Mouse (Mus musculus) lung, embryonic 16.5 days (tissue): ENCODE measurements at regions not wholly inside any gene's neighbourhood (a gene's known extent, or its start where the extent isn't known, plus 50 kb on each side); places are given as distances from the start of the nearest gene placed in this dataset.

Source experiments
- ATAC-seq: fragments of 200-750 bp; cut with Nextera tagmentation; 2 replicates; pipeline ENCODE4 v1.8.0; 2017; ENCODE audit warnings: low read depth, mild to moderate bottlenecking, moderate library complexity
- H3K27ac ChIP-seq: fragments of 300-500 bp; sonication (generic); 2 replicates; pipeline ENCODE4 v1.5.1; 2014; ENCODE audit warnings: mild to moderate bottlenecking, control low read depth, low read length
- H3K27me3 ChIP-seq: fragments of 300-500 bp; sonication (generic); 2 replicates; pipeline ENCODE4 v1.6.1; 2014; ENCODE audit warnings: low read depth, low read length, mixed read lengths; ENCODE audit not compliant: control insufficient read depth, insufficient read depth
- H3K36me3 ChIP-seq: fragments of 300-500 bp; sonication (generic); 2 replicates; pipeline ENCODE4 v1.6.1; 2014; ENCODE audit warnings: low read length; ENCODE audit not compliant: control insufficient read depth, insufficient read depth
- H3K4me1 ChIP-seq: fragments of 300-500 bp; sonication (generic); replicated peaks from 2 replicates; pipeline ENCODE4 v1.6.1; 2014; ENCODE audit warnings: low read length, mixed read lengths; ENCODE audit not compliant: control insufficient read depth, insufficient read depth
- H3K4me2 ChIP-seq: fragments of 300-500 bp; sonication (generic); 2 replicates; pipeline ENCODE4 v1.6.1; 2014; ENCODE audit warnings: low read depth, low read length, control low read depth
- H3K4me3 ChIP-seq: fragments of 300-500 bp; sonication (generic); 2 replicates; pipeline ENCODE4 v1.5.1; 2014; ENCODE audit warnings: mild to moderate bottlenecking, low read length, control low read depth
- H3K9ac ChIP-seq: fragments of 300-500 bp; sonication (generic); 2 replicates; pipeline ENCODE4 v1.6.1; 2014; ENCODE audit warnings: low read length, control low read depth
- H3K9me3 ChIP-seq: fragments of 300-500 bp; sonication (generic); 2 replicates; pipeline ENCODE4 v1.6.1; 2016; ENCODE audit warnings: low read length; ENCODE audit not compliant: control insufficient read depth
- WGBS: fragments of 180-500 bp; shearing (Covaris S2); extraction: QIAGEN DNeasy Blood & Tissue Kit; methylation state at CpG from one replicate; pipeline ENCODE4 v1.1.7; 2014; 5-methylcytosine and 5-hydroxymethylcytosine counted together

DNA sequence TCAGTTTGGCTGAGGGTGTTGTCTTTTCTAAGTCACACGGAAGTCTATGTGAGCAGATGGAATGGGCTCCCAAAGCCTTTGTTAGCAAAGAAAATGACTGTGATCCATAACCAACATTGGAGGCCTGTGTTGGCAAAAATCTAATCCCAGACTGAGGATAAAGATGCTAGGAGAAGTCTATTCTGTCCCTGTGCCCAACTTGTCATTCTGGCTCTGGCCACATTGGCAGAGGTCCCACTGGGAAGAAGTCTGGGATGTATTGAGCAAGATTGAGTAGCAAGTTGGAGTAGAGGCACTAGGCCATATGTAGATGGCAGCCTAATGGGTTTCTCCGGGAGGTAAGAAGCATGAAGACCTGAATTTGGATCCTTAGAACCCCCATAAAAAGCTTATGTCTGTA, 54.1 kb downstream of the Nog start:
- 85% methylated on average over 2 of the region's 2 CpGs for WGBS
- Histone ChIP-seq H3K4me3 (no peak overlapping the region), H3K4me1 (no peaks in the 10 kb centered on the region), H3K9me3 (peaks cover 2% of the 10 kb centered on the region; the same call in 1 of the 2 replicates), H3K36me3 (no peaks in the 10 kb centered on the region), H3K9ac (no peak overlapping the region), H3K27me3 (no peaks in the 10 kb centered on the region), H3K27ac (no peak overlapping the region), H3K4me2 (no peak overlapping the region)
- ATAC-seq, result no peak

DNA sequence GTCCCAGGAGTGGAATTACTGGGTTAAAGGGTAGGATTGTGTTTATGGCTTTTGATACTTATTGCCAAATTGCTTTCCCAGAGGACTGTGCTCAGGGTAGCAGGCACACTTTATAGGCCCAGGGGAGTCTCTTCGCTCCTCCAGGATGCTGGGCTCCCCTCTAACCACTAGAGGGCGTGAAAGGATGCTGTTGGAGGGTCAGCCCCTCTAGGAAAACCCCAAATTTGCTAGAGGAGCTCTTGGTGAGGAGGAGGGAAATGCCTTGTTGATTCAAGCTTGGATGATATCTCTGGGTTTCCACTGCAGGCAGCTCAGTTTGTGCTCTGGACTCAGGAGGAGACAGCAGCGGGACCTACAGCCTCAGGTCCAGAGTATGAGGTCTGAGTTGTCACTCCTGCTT, 58.8 kb downstream of the Nog start:
- no peaks in the 10 kb centered on the region for H3K9me3 ChIP-seq
- H3K4me2 ChIP-seq, result no peak overlapping the region
- 33% methylated on average over 3 of the region's 3 CpGs for WGBS
- H3K4me1 ChIP-seq, result peaks cover 5% of the 10 kb centered on the region; the same call in 1 of the 2 replicates
- H3K4me3 ChIP-seq, result no peak overlapping the region
- H3K9ac ChIP-seq, result no peak overlapping the region
- no peaks in the 10 kb centered on the region for H3K27me3 ChIP-seq
- no peak for ATAC-seq
- no peak overlapping the region for H3K27ac ChIP-seq
- H3K36me3 ChIP-seq, result no peaks in the 10 kb centered on the region

DNA sequence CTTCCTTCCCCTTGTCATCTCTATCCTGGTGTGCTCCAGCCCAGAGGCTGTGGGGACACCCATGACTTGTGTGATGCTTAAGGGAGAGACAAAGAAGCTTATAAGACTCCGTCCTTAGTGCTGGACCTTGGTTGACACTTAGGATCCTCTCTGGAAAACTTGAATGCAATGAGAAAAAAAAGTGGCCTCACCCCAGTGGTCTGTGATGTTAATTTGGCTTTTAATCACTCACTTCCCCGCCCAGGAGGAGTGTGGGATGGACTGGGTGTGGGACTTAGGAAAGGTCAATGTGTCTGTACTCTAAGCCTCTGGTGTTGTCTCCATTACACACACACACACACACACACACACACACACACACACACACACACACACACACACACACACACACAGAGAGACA, 60.0 kb downstream of the Nog start:
- H3K4me1 ChIP-seq, result peaks cover 5% of the 10 kb centered on the region; the same call in 1 of the 2 replicates
- no peak overlapping the region for H3K27ac ChIP-seq
- 67% methylated on average over 2 of the region's 2 CpGs for WGBS
- H3K9ac ChIP-seq, result no peak overlapping the region
- H3K4me3 ChIP-seq, result no peak overlapping the region
- no peaks in the 10 kb centered on the region for H3K9me3 ChIP-seq
- no peak overlapping the region for H3K4me2 ChIP-seq
- no peak for ATAC-seq
- H3K36me3 ChIP-seq, result no peaks in the 10 kb centered on the region
- no peaks in the 10 kb centered on the region for H3K27me3 ChIP-seq

DNA sequence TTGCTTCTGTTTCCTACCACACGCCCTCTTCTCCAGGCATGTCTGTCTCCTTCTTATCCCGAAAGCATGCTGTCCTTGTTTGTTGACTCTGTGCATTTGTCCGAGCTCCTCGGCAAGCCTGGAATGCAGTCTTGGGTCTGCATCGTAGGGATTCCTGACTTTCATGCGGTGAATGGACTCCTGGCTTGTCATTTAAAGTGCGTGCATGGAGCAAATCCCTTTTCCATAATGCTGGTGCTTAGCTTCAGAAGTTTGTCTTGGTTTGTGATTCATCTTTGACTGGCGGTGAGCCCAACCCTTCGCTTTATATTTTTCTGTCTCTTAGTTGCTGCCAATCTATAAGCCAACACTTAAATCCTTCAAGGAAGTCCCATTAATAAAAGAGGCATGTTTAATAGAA, 62.2 kb downstream of the Nog start:
- H3K9ac ChIP-seq, result no peak overlapping the region
- H3K36me3 ChIP-seq, result no peaks in the 10 kb centered on the region
- 20% methylated on average over 9 of the region's 9 CpGs for WGBS
- H3K4me3 ChIP-seq, result no peak overlapping the region
- no peaks in the 10 kb centered on the region for H3K9me3 ChIP-seq
- H3K27me3 ChIP-seq, result no peaks in the 10 kb centered on the region
- no peak overlapping the region; the same call in 1 of the 2 replicates for H3K4me2 ChIP-seq
- ATAC-seq, result no peak
- no peak overlapping the region for H3K27ac ChIP-seq
- peaks cover 5% of the 10 kb centered on the region; the same call in 1 of the 2 replicates for H3K4me1 ChIP-seq

DNA sequence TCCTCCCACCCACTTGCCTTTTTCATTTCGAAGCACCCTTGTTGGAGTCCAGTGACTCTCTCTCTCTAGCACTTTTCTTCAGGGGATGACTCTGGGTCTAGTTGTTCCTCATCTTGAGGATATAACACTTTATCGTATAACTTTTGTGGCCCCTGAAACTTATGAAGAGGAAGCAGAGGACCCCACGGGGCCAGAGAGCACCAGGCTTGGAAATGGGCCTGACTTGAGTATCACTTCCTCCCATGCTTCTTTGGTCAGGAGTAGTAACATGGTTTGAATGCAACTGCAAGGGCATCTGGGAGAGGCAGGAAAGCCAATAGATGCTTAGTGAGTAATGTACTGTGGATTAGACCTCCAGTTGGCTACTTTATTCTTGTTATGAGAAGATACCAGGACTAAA, 65.2 kb downstream of the Nog start:
- no peak overlapping the region for H3K9ac ChIP-seq
- no peak overlapping the region for H3K4me2 ChIP-seq
- no peak overlapping the region for H3K4me3 ChIP-seq
- ATAC-seq, result no peak
- no peaks in the 10 kb centered on the region for H3K9me3 ChIP-seq
- H3K27ac ChIP-seq, result no peak overlapping the region
- H3K36me3 ChIP-seq, result no peaks in the 10 kb centered on the region
- peaks cover 5% of the 10 kb centered on the region; the same call in 1 of the 2 replicates for H3K4me1 ChIP-seq
- H3K27me3 ChIP-seq, result no peaks in the 10 kb centered on the region
- 88% methylated on average over 3 of the region's 3 CpGs for WGBS

DNA sequence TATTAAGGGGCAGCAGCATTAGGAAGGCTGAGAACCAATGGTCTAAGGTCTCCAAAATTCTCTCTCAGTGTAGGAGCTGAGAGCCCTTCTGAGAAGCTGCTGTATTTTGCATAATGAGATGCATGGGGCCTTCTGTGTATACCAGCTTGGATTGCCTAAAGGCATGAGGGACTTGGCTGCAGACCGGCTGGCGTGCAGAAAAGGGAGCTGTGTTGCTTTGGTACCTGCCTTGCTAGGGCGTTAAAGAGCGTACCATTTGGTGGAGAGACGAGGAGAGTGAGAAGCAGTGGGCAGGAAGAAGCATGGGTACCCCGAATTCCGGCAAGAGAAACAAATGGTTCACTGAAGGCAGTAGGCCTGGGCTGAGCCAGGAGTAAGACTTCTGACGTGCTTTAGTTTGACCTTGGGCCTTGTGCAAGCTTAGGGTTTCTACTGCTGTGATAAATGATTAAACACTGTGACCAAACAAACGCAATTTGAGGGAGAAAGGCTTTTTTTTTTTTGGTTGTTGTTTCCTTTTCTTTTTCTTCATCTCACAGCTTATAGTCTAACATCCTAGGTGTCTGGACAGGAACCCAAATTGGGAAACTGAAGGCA, 69.2 kb downstream of the Nog start:
- H3K9me3 ChIP-seq, result no peaks in the 10 kb centered on the region
- no peak overlapping the region for H3K9ac ChIP-seq
- H3K4me1 ChIP-seq, result no peaks in the 10 kb centered on the region
- no peaks in the 10 kb centered on the region for H3K36me3 ChIP-seq
- no peak overlapping the region for H3K27ac ChIP-seq
- ATAC-seq, result no peak
- no peak overlapping the region for H3K4me3 ChIP-seq
- no peaks in the 10 kb centered on the region for H3K27me3 ChIP-seq
- WGBS, result 59% methylated on average over 9 of the region's 9 CpGs
- H3K4me2 ChIP-seq, result no peak overlapping the region

DNA sequence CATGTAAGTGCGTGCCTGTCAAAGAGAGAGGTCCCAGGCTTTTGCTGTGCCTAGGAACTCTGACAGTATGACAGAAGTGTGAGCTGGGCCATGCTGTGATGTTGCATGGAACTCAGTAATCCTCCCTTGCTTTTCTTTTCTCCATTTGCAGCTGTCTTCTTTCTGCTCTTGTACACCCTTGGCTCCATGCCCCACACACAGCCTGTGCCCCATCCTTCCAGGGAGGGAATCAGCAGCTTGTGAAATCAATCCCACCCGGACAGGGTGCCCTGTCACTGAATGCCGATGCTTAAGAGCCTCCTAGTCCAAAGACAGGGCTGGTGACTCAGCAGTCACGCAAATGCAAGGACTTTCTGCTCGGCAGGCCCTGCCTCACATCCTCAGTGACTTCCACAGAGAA, 72.4 kb downstream of the Nog start:
- Histone ChIP-seq H3K4me3 (no peak overlapping the region), H3K27ac (no peak overlapping the region), H3K36me3 (no peaks in the 10 kb centered on the region), H3K9ac (no peak overlapping the region), H3K4me1 (no peaks in the 10 kb centered on the region), H3K4me2 (no peak overlapping the region), H3K27me3 (no peaks in the 10 kb centered on the region), H3K9me3 (no peaks in the 10 kb centered on the region)
- peak; percentile 79 for ATAC-seq
- WGBS, result 51% methylated on average over 5 of the region's 5 CpGs

DNA sequence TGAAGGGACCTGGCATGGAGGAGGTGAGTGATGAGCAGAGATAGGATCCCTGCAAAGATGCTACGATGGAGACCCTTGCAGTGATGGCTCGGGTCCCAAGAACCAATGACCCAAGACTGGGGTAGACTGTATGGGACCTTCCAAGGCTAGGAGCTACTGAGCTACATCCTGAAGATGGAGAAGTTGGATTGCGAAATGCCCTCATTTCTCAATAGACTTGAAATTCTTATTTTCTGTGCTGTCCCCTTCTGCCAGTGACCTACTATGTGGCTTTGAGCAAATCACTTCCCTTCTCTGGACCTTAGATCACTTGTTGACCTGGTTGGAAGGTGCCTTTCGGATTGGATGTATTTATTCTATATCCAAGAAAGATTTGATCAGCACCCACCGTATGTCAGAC, 88.9 kb downstream of the Nog start:
- Histone ChIP-seq H3K9ac (no peak overlapping the region), H3K27ac (no peak overlapping the region), H3K27me3 (no peaks in the 10 kb centered on the region), H3K36me3 (no peaks in the 10 kb centered on the region), H3K4me1 (no peaks in the 10 kb centered on the region), H3K9me3 (no peaks in the 10 kb centered on the region), H3K4me3 (no peak overlapping the region), H3K4me2 (no peak overlapping the region)
- 77% methylated on average over 5 of the region's 5 CpGs for WGBS
- no peak for ATAC-seq

DNA sequence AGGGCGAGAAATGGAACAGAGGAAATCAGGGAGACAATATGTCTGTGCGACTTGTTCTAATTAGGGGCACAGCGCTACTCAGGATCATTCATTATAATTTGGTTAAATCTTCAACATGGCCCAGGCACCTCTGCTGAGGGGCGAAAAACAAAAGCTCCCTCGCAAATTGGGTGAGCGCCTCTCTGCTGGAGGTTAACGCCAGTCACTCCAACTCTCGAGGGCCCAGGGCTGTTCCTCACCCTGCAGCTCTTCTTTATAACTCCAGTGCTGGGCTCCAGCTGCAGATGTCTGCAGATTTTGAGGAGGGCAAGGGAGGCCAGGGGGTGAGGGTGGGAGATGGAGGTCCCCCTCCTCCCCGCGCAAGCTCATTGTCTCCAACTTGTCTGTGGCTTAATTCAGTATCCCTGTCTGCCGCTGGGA, 92.6 kb downstream of the Nog start:
- Histone ChIP-seq H3K27me3 (no peaks in the 10 kb centered on the region), H3K27ac (no peak overlapping the region), H3K36me3 (no peaks in the 10 kb centered on the region), H3K4me2 (no peak overlapping the region), H3K9ac (no peak overlapping the region), H3K9me3 (no peaks in the 10 kb centered on the region), H3K4me1 (no peaks in the 10 kb centered on the region), H3K4me3 (no peak overlapping the region)
- ATAC-seq, result no peak
- 36% methylated on average over 11 of the region's 11 CpGs for WGBS

DNA sequence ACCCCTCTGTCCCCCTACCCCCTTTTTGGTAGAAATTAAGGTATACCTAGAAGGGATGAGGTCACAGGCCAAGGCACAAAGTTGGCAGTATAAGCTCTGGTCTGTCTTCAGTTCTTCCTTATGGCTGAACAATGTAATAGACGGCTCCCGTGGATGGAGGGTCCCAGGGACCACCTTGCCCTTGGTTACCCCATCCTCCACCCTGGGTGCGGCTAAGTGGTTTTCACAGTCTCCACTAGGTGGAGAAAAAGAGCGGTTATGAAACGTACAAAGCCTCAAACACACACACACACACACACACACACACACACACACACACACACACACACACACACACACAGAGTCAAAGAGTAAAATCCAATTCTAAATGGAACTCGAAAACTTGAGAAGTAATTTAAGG, 93.1 kb downstream of the Nog start:
- ATAC-seq, result no peak
- WGBS, result 41% methylated on average over 6 of the region's 6 CpGs
- H3K4me3 ChIP-seq, result no peak overlapping the region
- no peak overlapping the region for H3K27ac ChIP-seq
- no peaks in the 10 kb centered on the region for H3K27me3 ChIP-seq
- H3K4me1 ChIP-seq, result no peaks in the 10 kb centered on the region
- no peaks in the 10 kb centered on the region for H3K36me3 ChIP-seq
- no peak overlapping the region for H3K4me2 ChIP-seq
- no peaks in the 10 kb centered on the region for H3K9me3 ChIP-seq
- no peak overlapping the region for H3K9ac ChIP-seq
